Mouse (Mus musculus) bone marrow macrophage, adult 2 months (primary cell): ENCODE results near the gene Gm20716.

Experiments used
- CTCF ChIP-seq: IDR thresholded peaks from 2 replicates; pipeline ENCODE4 v1.5.1; 2012; ENCODE audit warnings: low read depth, mild to moderate bottlenecking, low read length, moderate library complexity
- POLR2A ChIP-seq: IDR thresholded peaks from 2 replicates; pipeline ENCODE4 v1.6.1; 2012; ENCODE audit warnings: mild to moderate bottlenecking, low read depth, low read length, borderline replicate concordance

- no peak for TF ChIP-seq CTCF
- TF ChIP-seq POLR2A = no peak
These were observed 12.7 kb upstream of the Gm20716 start for GRCm38 (mm10) chr2:168242841-168243240.
